Comparison of ENCODE assay signal across 14 mouse cellular contexts in genomic region chr16:93355204-93355899, GRCm38 (mm10).
"Had no signal": no experiment of that assay in that cellular context is flagged by ENCODE, and none has a peak within 500 bp of the region (broad histone marks: within the 10 kb centered on the region; RNA-seq: fewer than 3 reads in every experiment).

No protein-coding gene starts in this region.

- ATAC-seq: midbrain, embryonic 16.5 days had no signal

- DNase-seq: lung, adult 18-20 months; lung, embryonic 14.5 days; lung, postnatal 10 days; lung, postnatal 4 days; midbrain, embryonic 14.5 days; retina, postnatal 1 day; right cerebral cortex, adult 18-20 months; right cerebral cortex, postnatal 25 days; right cerebral cortex, postnatal 4 days; spleen, adult 18-20 months; thymus, adult 2 months; thymus, postnatal 25 days; thymus, postnatal 4 days had no signal
